Comparison of ENCODE assay signal across 14 mouse cellular contexts in genomic region chr6:100113393-100114137, GRCm38 (mm10).
A peak's percentile ranks its signal among the peaks of the same experiment; 100 is the strongest.
DNase-seq lines count a peak whose midpoint lies in the region; ATAC-seq and TF ChIP-seq lines count a peak whose summit lies in the region.
"Had no signal": no experiment of that assay in that cellular context is flagged by ENCODE, and none has a peak within 500 bp of the region (broad histone marks: within the 10 kb centered on the region; RNA-seq: fewer than 3 reads in every experiment).

No protein-coding gene starts in this region.

- H3K4me3 ChIP-seq in cerebellum, adult 2 months (replicated peaks; ENCODE audit: insufficient read depth, low read depth, low read length) = no peak overlapping the region
- H3K4me3 ChIP-seq in lung, embryonic 14.5 days (ENCODE audit: low read depth, low read length) = no peak overlapping the region
- no peak overlapping the region for H3K4me3 ChIP-seq in kidney, postnatal 0 days (replicated peaks; ENCODE audit: low read depth, low read length)
- H3K4me3 ChIP-seq: heart, embryonic 10.5 days; hindbrain, embryonic 10.5 days; layer of hippocampus, adult 2 months; limb, embryonic 10.5 days had no signal

- WGBS in cerebellum, adult 2 months = 59% methylated on average over 4 of the region's 4 CpGs
- WGBS in lung, embryonic 14.5 days = 40% methylated on average over 4 of the region's 4 CpGs
- 40% methylated on average over 4 of the region's 4 CpGs for WGBS in kidney, postnatal 0 days

- no peaks in the 10 kb centered on the region for H3K36me3 ChIP-seq in lung, embryonic 14.5 days (ENCODE audit: insufficient read depth)
- H3K36me3 ChIP-seq in kidney, postnatal 0 days (ENCODE audit: insufficient read depth, low read length) = no peaks in the 10 kb centered on the region
- H3K36me3 ChIP-seq: heart, embryonic 10.5 days; hindbrain, embryonic 10.5 days; limb, embryonic 10.5 days had no signal

- peak; percentile 27 to 28 for DNase-seq in cerebellum, adult 2 months
- DNase-seq in cerebellum, adult 9-11 months = no peak
- DNase-seq in lung, embryonic 14.5 days = peak; percentile 67
- DNase-seq in lung, adult 18-20 months = no peak
- DNase-seq in adipocyte (ENCODE audit: low spot score) = peak; percentile 68
- DNase-seq in kidney, postnatal 0 days (ENCODE audit: low spot score) = peak; percentile 42
- no peak for DNase-seq in urinary bladder, adult 18-20 months (ENCODE audit: low spot score in 2 of 2)
- no peak for DNase-seq in heart, postnatal 36 days
- DNase-seq: lung, postnatal 14 days; thymus, adult 18-20 months had no signal

- no peak overlapping the region for H3K27ac ChIP-seq in cerebellum, adult 2 months (ENCODE audit: insufficient read depth, low read length)
- H3K27ac ChIP-seq in lung, embryonic 14.5 days (ENCODE audit: low read depth) = no peak overlapping the region
- no peak overlapping the region for H3K27ac ChIP-seq in kidney, postnatal 0 days
- H3K27ac ChIP-seq: heart, embryonic 10.5 days; hindbrain, embryonic 10.5 days; layer of hippocampus, adult 2 months; limb, embryonic 10.5 days had no signal

- intact Hi-C loops in heart, postnatal 36 days (cut with DNase I) = no loop called here

- peaks cover 15% of the 10 kb centered on the region for H3K4me1 ChIP-seq in cerebellum, adult 2 months (ENCODE audit: control insufficient read depth, insufficient read depth, low read length)
- peaks cover 4% of the 10 kb centered on the region; the same call in 1 of the 2 replicates for H3K4me1 ChIP-seq in lung, embryonic 14.5 days (ENCODE audit: insufficient read depth)
- peaks cover 6% of the 10 kb centered on the region for H3K4me1 ChIP-seq in kidney, postnatal 0 days (replicated peaks; ENCODE audit: insufficient read depth, low read length)

- H3K9ac ChIP-seq in lung, embryonic 14.5 days = no peak overlapping the region
- H3K9ac ChIP-seq in kidney, postnatal 0 days (ENCODE audit: low read depth, low read length) = no peak overlapping the region

- no peaks in the 10 kb centered on the region for H3K27me3 ChIP-seq in cerebellum, adult 2 months (ENCODE audit: control insufficient read depth, insufficient read depth, low read length)
- H3K27me3 ChIP-seq in lung, embryonic 14.5 days (ENCODE audit: insufficient read depth, low read length) = no peaks in the 10 kb centered on the region
- H3K27me3 ChIP-seq in kidney, postnatal 0 days (ENCODE audit: insufficient read depth, low read length) = 0 out of 2 replicates have a peak, but pooled peaks cover 2% of the 10 kb centered on the region

- TF ChIP-seq CTCF in cerebellum, adult 2 months (IDR thresholded peaks at IDR 0.05; ENCODE audit: borderline replicate concordance, insufficient read depth, low read depth, low read length) = no peak
- TF ChIP-seq CTCF in lung, embryonic 14.5 days (IDR thresholded peaks at IDR 0.05; ENCODE audit: low read depth) = no peak
- no peak for TF ChIP-seq CTCF in kidney, postnatal 0 days (IDR thresholded peaks at IDR 0.05; ENCODE audit: low read depth)

- H3K9me3 ChIP-seq in lung, embryonic 14.5 days (ENCODE audit: low read depth, low read length) = no peaks in the 10 kb centered on the region
- no peaks in the 10 kb centered on the region for H3K9me3 ChIP-seq in kidney, postnatal 0 days (replicated peaks; ENCODE audit: low read length)
- H3K9me3 ChIP-seq: heart, embryonic 10.5 days; hindbrain, embryonic 10.5 days; limb, embryonic 10.5 days had no signal

- H3K4me2 ChIP-seq in lung, embryonic 14.5 days = no peak overlapping the region
- H3K4me2 ChIP-seq in kidney, postnatal 0 days (ENCODE audit: low read length) = no peak overlapping the region

- no peak for ATAC-seq in lung, embryonic 14.5 days (ENCODE audit: insufficient read depth)
- no peak for ATAC-seq in kidney, postnatal 0 days (replicated peaks; ENCODE audit: low FRiP score, low read depth)

- TF ChIP-seq POLR2A in cerebellum, adult 2 months (IDR thresholded peaks at IDR 0.05; ENCODE audit: borderline replicate concordance, insufficient read depth, low read length) = no peak

Comparison
In these comparisons a context has a peak if more than half of its experiments do, and no peak if none do; other contexts are left out.
1. DNase-seq: peak in cerebellum, adult 2 months (2 of 2), lung, embryonic 14.5 days (single experiment), adipocyte (single experiment) and kidney, postnatal 0 days (single experiment); none in cerebellum, adult 9-11 months (single experiment), lung, adult 18-20 months (0 of 2), urinary bladder, adult 18-20 months (0 of 2) and heart, postnatal 36 days (0 of 2).